In genomic region chr14:54463959-54464292, GRCm38 (mm10) we compare ENCODE assay signal across 8 mouse cellular contexts. TPM values are rescaled to one million over a fixed set of nuclear protein-coding genes. Genes with fewer than 3 reads are reported as not detected.
DNase-seq lines count a peak whose midpoint lies in the region; ATAC-seq and TF ChIP-seq lines count a peak whose summit lies in the region.

Gene Lrp10, plus strand, starts transcription at chr14:54464137.

- H3K9ac ChIP-seq in ES-Bruce4 (ENCODE audit: low read depth, poor library complexity, severe bottlenecking): peak within 1 kb of the TSS; percentile 84
- H3K9ac ChIP-seq in forebrain, embryonic 15.5 days (replicated peaks): peak within 1 kb of the TSS; percentile 66
- H3K9ac ChIP-seq in liver, postnatal 0 days (replicated peaks): peak within 1 kb of the TSS; percentile 96
- H3K9ac ChIP-seq in neural tube, embryonic 13.5 days: peak within 1 kb of the TSS; percentile 84

- H3K4me1 ChIP-seq in ES-Bruce4 (ENCODE audit: control insufficient read depth, insufficient read depth, low read length): no peaks in the 10 kb centered on the region
- H3K4me1 ChIP-seq in forebrain, embryonic 15.5 days: peaks cover 9% of the 10 kb centered on the region; the same call in 1 of the 2 replicates
- H3K4me1 ChIP-seq in liver, postnatal 0 days (ENCODE audit: insufficient read depth): peaks cover 20% of the 10 kb centered on the region
- peaks cover 16% of the 10 kb centered on the region for H3K4me1 ChIP-seq in neural tube, embryonic 13.5 days (replicated peaks)
- H3K4me1 ChIP-seq in testis, adult 2 months (ENCODE audit: control insufficient read depth, insufficient read depth, low read length): peaks cover 6% of the 10 kb centered on the region

- no peak for TF ChIP-seq CTCF in ES-Bruce4 (IDR thresholded peaks at IDR 0.05; ENCODE audit: low read depth, low read length)
- TF ChIP-seq CTCF in liver, postnatal 0 days (IDR thresholded peaks at IDR 0.05; ENCODE audit: low read depth): no peak
- TF ChIP-seq CTCF in testis, adult 2 months (IDR thresholded peaks at IDR 0.05; ENCODE audit: control insufficient read depth, insufficient read depth, insufficient replicate concordance, low read depth, low read length): no peak

- no peaks in the 10 kb centered on the region for H3K27me3 ChIP-seq in ES-Bruce4 (ENCODE audit: control insufficient read depth, insufficient read depth, low read length, poor library complexity, severe bottlenecking)
- no peaks in the 10 kb centered on the region for H3K27me3 ChIP-seq in forebrain, embryonic 15.5 days
- H3K27me3 ChIP-seq in liver, postnatal 0 days (ENCODE audit: insufficient read depth, low read length): no peaks in the 10 kb centered on the region
- H3K27me3 ChIP-seq in neural tube, embryonic 13.5 days: no peaks in the 10 kb centered on the region
- H3K27me3 ChIP-seq in testis, adult 2 months (ENCODE audit: control insufficient read depth, insufficient read depth, low read length): no peaks in the 10 kb centered on the region

- H3K27ac ChIP-seq in ES-Bruce4 (ENCODE audit: insufficient read depth, low read length): peak within 1 kb of the TSS; percentile 68
- H3K27ac ChIP-seq in forebrain, embryonic 15.5 days (replicated peaks): peak within 1 kb of the TSS; percentile 77
- peak within 1 kb of the TSS; percentile 97 for H3K27ac ChIP-seq in liver, postnatal 0 days (ENCODE audit: low read depth)
- peak within 1 kb of the TSS; percentile 71 for H3K27ac ChIP-seq in neural tube, embryonic 13.5 days (replicated peaks)
- peak within 1 kb of the TSS; percentile 68 for H3K27ac ChIP-seq in testis, adult 2 months (ENCODE audit: control insufficient read depth, insufficient read depth, low read depth, low read length)

- H3K36me3 ChIP-seq in ES-Bruce4 (ENCODE audit: control insufficient read depth, insufficient read depth, low read length, poor library complexity, severe bottlenecking): no peaks in the 10 kb centered on the region
- H3K36me3 ChIP-seq in forebrain, embryonic 15.5 days: peaks cover 10% of the 10 kb centered on the region
- H3K36me3 ChIP-seq in liver, postnatal 0 days (replicated peaks; ENCODE audit: insufficient read depth, low read length): peaks cover 30% of the 10 kb centered on the region
- peaks cover 21% of the 10 kb centered on the region for H3K36me3 ChIP-seq in neural tube, embryonic 13.5 days
- no peaks in the 10 kb centered on the region for H3K36me3 ChIP-seq in testis, adult 2 months (ENCODE audit: control insufficient read depth, insufficient read depth, low read length)

- H3K4me2 ChIP-seq in forebrain, embryonic 15.5 days (replicated peaks): peak within 1 kb of the TSS; percentile 75
- peak within 1 kb of the TSS; percentile 94 for H3K4me2 ChIP-seq in liver, postnatal 0 days (ENCODE audit: low read depth, low read length)
- peak within 1 kb of the TSS; percentile 87 for H3K4me2 ChIP-seq in neural tube, embryonic 13.5 days

- TF ChIP-seq POLR2A in ES-Bruce4 (IDR thresholded peaks at IDR 0.05; ENCODE audit: insufficient read depth, low read length): peak; percentile 33
- peak; percentile 73 for TF ChIP-seq POLR2A in testis, adult 2 months (IDR thresholded peaks at IDR 0.05; ENCODE audit: control insufficient read depth, low read depth, low read length)

- intact Hi-C loops in heart, postnatal 14 days (cut with DNase I): no loop called here

- DNase-seq in cerebellum, adult 11 months: peak; percentile 84
- DNase-seq in heart, postnatal 14 days: peak; percentile 92
- DNase-seq in layer of hippocampus, adult 11-12 months (ENCODE audit: low spot score): peak; percentile 83
- DNase-seq in liver, postnatal 0 days: peak; percentile 94

- WGBS in forebrain, embryonic 15.5 days: under 1% methylated on average over 35 of the region's 35 CpGs
- WGBS in liver, postnatal 0 days (ENCODE audit: insufficient replicate concordance): under 1% methylated on average over 30 of the region's 35 CpGs
- under 1% methylated on average over 35 of the region's 35 CpGs for WGBS in neural tube, embryonic 13.5 days

- H3K9me3 ChIP-seq in ES-Bruce4 (replicated peaks; ENCODE audit: control insufficient read depth, insufficient read depth, low read length, poor library complexity, severe bottlenecking): no peaks in the 10 kb centered on the region
- H3K9me3 ChIP-seq in forebrain, embryonic 15.5 days: no peaks in the 10 kb centered on the region
- no peaks in the 10 kb centered on the region for H3K9me3 ChIP-seq in liver, postnatal 0 days (ENCODE audit: low read length)
- no peaks in the 10 kb centered on the region for H3K9me3 ChIP-seq in neural tube, embryonic 13.5 days

- H3K4me3 ChIP-seq in ES-Bruce4 (ENCODE audit: low read depth, low read length): peak within 1 kb of the TSS; percentile 87
- peak within 1 kb of the TSS; percentile 74 for H3K4me3 ChIP-seq in forebrain, embryonic 15.5 days
- peak within 1 kb of the TSS; percentile 96 for H3K4me3 ChIP-seq in liver, postnatal 0 days (ENCODE audit: low read depth, low read length)
- peak within 1 kb of the TSS; percentile 80 for H3K4me3 ChIP-seq in neural tube, embryonic 13.5 days
- H3K4me3 ChIP-seq in testis, adult 2 months (ENCODE audit: control insufficient read depth, low read depth, low read length): peak within 1 kb of the TSS; percentile 96

- no peak for TF ChIP-seq EP300 in ES-Bruce4 (IDR thresholded peaks at IDR 0.05; ENCODE audit: insufficient read depth, low read depth, low read length)
- TF ChIP-seq EP300 in liver, postnatal 0 days (IDR thresholded peaks at IDR 0.05; ENCODE audit: low read depth): no peak

- peak; percentile 92 for ATAC-seq in forebrain, embryonic 15.5 days (replicated peaks)
- peak; percentile 89 for ATAC-seq in liver, postnatal 0 days
- ATAC-seq in neural tube, embryonic 13.5 days (ENCODE audit: low read depth): peak; percentile 91

RNA-seq across cellular contexts. Expression of gene Lrp10, which starts in this region (rescaled TPM):
- polyA plus RNA-seq in ES-Bruce4 (2011; ENCODE audit: insufficient read depth, insufficient read length, low read depth, missing spikeins): 22.9 and 25.8 TPM in 2 replicates
- 32.5 and 33.9 TPM in 2 replicates for polyA plus RNA-seq in forebrain, embryonic 15.5 days (2015; fragmentation: Nextera tagmentation; extraction: Ambion mirVana)
- total RNA-seq in heart, postnatal 14 days (2021): 10 to 100 TPM; 63.2 to 65.6 TPM
- polyA plus RNA-seq in liver, postnatal 0 days (2015; fragmentation: Nextera tagmentation; extraction: Ambion mirVana): 20.9 and 25.3 TPM in 2 replicates
- polyA plus RNA-seq in neural tube, embryonic 13.5 days (2015; fragmentation: Nextera tagmentation; extraction: Ambion mirVana): 30.1 and 32.7 TPM in 2 replicates
- polyA plus RNA-seq in testis, adult 2 months (2012; rRNA removed): 13.8 and 15.6 TPM in 2 replicates

Comparison
In these comparisons a context has a peak if more than half of its experiments do, and no peak if none do; other contexts are left out.
1. Peak in every context shown above with its lines: DNase-seq, ATAC-seq, H3K4me3 ChIP-seq and H3K27ac ChIP-seq.